Mouse (Mus musculus): Measurements from ENCODE around the gene Rab17. TPM values are rescaled to one million over a fixed set of nuclear protein-coding genes. Genes with fewer than 3 reads are reported as not detected.

Gene Rab17
- polyA plus RNA-seq, 1 experiment from 2014 or later, result not detected

DNA sequence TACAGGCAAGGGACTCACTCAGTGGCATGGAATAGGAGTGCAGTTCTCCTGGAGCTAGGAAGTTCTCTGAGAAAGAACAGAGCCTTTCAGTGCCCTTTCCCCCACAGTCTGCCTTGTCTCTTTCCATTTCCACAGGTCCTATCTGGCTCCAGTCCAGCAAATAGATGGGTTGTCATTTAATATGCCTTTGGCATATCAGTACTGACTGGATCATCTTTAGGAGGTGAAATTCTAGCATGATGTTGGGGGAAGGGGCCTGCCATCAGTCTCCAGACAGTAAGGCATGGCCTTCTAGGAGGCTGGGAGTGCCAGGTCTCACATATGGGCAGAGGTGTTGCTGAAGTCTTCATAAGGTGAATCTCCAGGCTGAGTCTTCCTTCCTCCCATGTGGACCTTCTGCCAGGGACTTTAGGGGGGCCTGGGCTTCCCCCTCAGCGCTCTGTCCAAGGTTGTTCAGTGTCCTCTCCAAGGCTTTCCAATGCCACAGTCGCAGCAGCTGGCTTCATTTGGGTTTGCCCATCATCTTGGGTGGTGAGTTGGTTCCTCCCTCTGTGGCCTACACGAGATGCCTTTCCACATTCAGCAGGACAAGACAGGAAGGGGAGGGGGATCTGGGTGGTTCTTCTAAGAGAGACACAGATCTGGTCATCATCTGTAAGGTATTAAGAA, 32.5 kb upstream of the Rab17 start:
- WGBS (ENCODE audit: missing documents), result 71% methylated on average over 3 of the region's 3 CpGs
- Histone ChIP-seq H3K27ac (no peak overlapping the region), H3K36me3 (ENCODE audit: inconsistent target) (no peaks in the 10 kb centered on the region), H3K4me3 (ENCODE audit: inconsistent target) (no peak overlapping the region), H3K79me2 (ENCODE audit: inconsistent target) (peaks cover 78% of the 10 kb centered on the region)

- peaks cover 69% of the 10 kb centered on the region for H3K79me2 ChIP-seq (ENCODE audit: inconsistent target)
- 98% methylated on average over 3 of the region's 3 CpGs for WGBS (ENCODE audit: missing documents)
- H3K36me3 ChIP-seq (ENCODE audit: inconsistent target), result no peaks in the 10 kb centered on the region
- H3K4me3 ChIP-seq (ENCODE audit: inconsistent target), result no peak overlapping the region
- H3K27ac ChIP-seq, result no peak overlapping the region
Observed at GRCm38 (mm10) chr1:91001101-91001500, 31.6 kb upstream of the Rab17 start.

- peak overlapping the region; percentile 75; the same call in 1 of the 2 replicates for H3K4me3 ChIP-seq (ENCODE audit: inconsistent target)
- no peak overlapping the region for H3K27ac ChIP-seq
- peaks cover 61% of the 10 kb centered on the region for H3K79me2 ChIP-seq (ENCODE audit: inconsistent target)
- H3K36me3 ChIP-seq (ENCODE audit: inconsistent target), result no peaks in the 10 kb centered on the region
- 57% methylated on average over 10 of the region's 10 CpGs for WGBS (ENCODE audit: missing documents)
Observed at GRCm38 (mm10) chr1:90999911-91000601, 30.6 kb upstream of the Rab17 start.

- under 1% methylated on average over 41 of the region's 41 CpGs for WGBS (ENCODE audit: missing documents)
- H3K27ac ChIP-seq, result 0 out of 2 replicates have a peak overlapping the region, but pooled peaks have one; percentile 10
- H3K4me3 ChIP-seq (ENCODE audit: inconsistent target), result peak overlapping the region; percentile 75
- H3K79me2 ChIP-seq (ENCODE audit: inconsistent target), result peaks cover 51% of the 10 kb centered on the region
- H3K36me3 ChIP-seq (ENCODE audit: inconsistent target), result no peaks in the 10 kb centered on the region
Observed at GRCm38 (mm10) chr1:90998891-90999611, 29.6 kb upstream of the Rab17 start.

DNA sequence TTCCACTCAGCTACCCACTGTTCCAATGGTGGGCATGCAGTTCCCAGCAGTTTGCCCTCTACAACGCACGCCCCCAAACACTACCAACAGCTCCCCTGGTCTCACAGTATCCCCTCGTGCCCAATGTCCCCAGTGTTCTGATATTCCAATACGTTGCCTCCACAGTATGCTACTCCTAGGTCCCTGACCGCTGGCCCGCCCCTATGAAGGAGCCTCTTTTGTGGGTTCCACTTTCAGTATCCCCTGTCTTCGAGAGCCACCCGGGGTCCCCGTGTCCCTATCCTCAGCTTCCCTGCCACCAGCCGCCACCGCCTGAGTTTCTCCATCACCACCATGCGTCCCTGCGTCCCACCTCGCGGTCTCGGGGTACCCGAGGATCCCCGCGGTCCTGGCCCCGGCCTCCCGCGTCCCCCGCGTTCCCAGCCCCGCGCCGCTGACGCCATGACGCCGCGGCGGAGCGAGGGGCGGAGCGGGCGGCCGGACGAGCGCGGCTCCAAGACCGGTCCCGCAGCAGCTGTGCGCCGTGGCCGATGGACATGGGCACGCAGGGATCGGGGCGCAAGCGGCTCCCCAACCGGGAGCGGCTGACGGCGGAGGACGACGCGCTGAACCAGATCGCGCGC, 28.9 kb upstream of the Rab17 start, which contains the start of gene Lrrfip1:
Gene Lrrfip1 (plus strand): TSS at position 470 of the 623 bp plus-strand sequence.
- H3K4me3 ChIP-seq (ENCODE audit: inconsistent target), result peak within 1 kb of the TSS; percentile 75
- WGBS (ENCODE audit: missing documents), result 1% methylated on average over 40 of the region's 59 CpGs

GRCm38 (mm10) chr1:90997641-90998040, 28.2 kb upstream of the Rab17 start:
- Histone ChIP-seq H3K27ac (no peak overlapping the region), H3K79me2 (ENCODE audit: inconsistent target) (peaks cover 37% of the 10 kb centered on the region), H3K4me3 (ENCODE audit: inconsistent target) (no peak overlapping the region; the same call in 1 of the 2 replicates), H3K36me3 (ENCODE audit: inconsistent target) (no peaks in the 10 kb centered on the region)
- WGBS (ENCODE audit: missing documents), result 87% methylated on average over 5 of the region's 5 CpGs

More for the DNA sequence above, 28.9 kb upstream of the Rab17 start, which contains the start of gene Lrrfip1:
- H3K79me2 ChIP-seq (ENCODE audit: inconsistent target), result peaks cover 44% of the 10 kb centered on the region
- H3K36me3 ChIP-seq (ENCODE audit: inconsistent target), result no peaks in the 10 kb centered on the region
- peak within 1 kb of the TSS; percentile 31 for H3K27ac ChIP-seq

DNA sequence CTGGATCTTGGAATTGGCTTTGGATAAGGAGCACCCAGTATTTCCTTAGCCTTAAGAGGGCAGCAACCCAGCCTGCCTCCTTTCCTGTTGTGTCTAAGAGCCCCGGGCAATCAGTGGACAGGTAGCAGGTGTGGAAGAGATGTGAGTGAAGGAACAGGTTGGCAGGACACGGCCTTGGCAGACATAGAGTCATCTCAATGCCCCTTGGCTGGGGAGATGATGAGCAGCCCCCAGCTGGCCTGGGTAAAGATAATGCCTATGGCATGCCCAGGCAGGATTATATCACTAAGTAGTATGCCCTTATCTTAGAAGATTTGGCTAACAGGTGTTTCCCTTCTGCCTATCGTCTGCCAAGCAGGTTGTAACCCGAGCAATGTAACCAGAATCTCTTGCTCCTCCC, 27.7 kb upstream of the Rab17 start:
- H3K27ac ChIP-seq, result no peak overlapping the region
- WGBS (ENCODE audit: missing documents), result 81% methylated on average over 4 of the region's 4 CpGs
- H3K79me2 ChIP-seq (ENCODE audit: inconsistent target), result peaks cover 32% of the 10 kb centered on the region
- H3K36me3 ChIP-seq (ENCODE audit: inconsistent target), result no peaks in the 10 kb centered on the region
- no peak overlapping the region for H3K4me3 ChIP-seq (ENCODE audit: inconsistent target)

DNA sequence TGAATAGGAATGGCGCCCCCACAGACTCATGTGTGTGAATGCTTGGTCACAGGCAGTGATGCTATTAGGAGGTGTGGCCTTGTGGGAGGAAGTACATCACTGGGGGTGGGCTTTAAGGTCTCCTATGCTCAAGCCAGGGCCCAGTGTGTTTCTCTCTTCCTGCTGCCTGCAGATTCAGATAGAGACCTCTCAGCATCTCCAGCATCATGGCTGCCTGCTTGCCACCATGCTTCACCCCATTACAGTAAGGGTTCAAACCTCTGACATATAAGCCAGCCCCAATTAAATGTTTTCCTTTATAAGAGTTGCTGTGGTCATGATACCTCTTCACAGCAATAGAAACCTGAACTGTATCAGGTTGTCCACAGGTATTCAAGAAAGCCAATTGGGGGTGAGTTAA, 26.5 kb upstream of the Rab17 start:
- WGBS (ENCODE audit: missing documents), result 93% methylated on average over 1 of the region's 1 CpGs
- no peaks in the 10 kb centered on the region for H3K36me3 ChIP-seq (ENCODE audit: inconsistent target)
- no peak overlapping the region for H3K27ac ChIP-seq
- peaks cover 20% of the 10 kb centered on the region for H3K79me2 ChIP-seq (ENCODE audit: inconsistent target)
- H3K4me3 ChIP-seq (ENCODE audit: inconsistent target), result no peak overlapping the region

GRCm38 (mm10) chr1:90981346-90981745, 11.9 kb upstream of the Rab17 start:
- Histone ChIP-seq H3K27ac (no peak overlapping the region), H3K4me3 (ENCODE audit: inconsistent target) (no peak overlapping the region)
- 93% methylated on average over 3 of the region's 3 CpGs for WGBS (ENCODE audit: missing documents)

GRCm38 (mm10) chr1:90980638-90981330, 11.3 kb upstream of the Rab17 start:
- no peaks in the 10 kb centered on the region for H3K79me2 ChIP-seq (ENCODE audit: inconsistent target)
- no peaks in the 10 kb centered on the region for H3K36me3 ChIP-seq (ENCODE audit: inconsistent target)
- no peak overlapping the region for H3K4me3 ChIP-seq (ENCODE audit: inconsistent target)
- WGBS (ENCODE audit: missing documents), result 91% methylated on average over 10 of the region's 10 CpGs
- no peak overlapping the region for H3K27ac ChIP-seq

More at GRCm38 (mm10) chr1:90981346-90981745, 11.9 kb upstream of the Rab17 start:
- Histone ChIP-seq H3K79me2 (ENCODE audit: inconsistent target) (no peaks in the 10 kb centered on the region), H3K36me3 (ENCODE audit: inconsistent target) (no peaks in the 10 kb centered on the region)

DNA sequence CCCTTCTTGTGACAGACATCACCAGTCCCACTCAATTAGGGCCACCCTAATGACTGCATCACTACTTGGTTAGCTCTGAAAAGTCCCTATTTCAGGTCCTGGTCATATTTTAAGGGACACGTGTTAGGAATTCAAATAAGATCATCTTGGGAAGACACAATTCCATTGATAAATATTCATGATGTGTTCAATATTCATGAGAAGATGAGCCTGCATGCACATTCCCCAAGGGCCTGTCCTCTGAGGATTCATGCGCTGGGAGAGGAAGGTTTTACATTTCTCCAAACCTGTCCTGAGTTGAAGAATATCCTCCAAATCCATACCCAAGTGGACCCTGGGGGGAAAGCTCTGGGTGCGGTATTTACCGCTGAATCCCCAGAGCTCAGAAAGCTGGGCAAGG, 6.5 kb upstream of the Rab17 start:
- H3K27ac ChIP-seq, result peak overlapping the region; percentile 89
- 94% methylated on average over 4 of the region's 4 CpGs for WGBS (ENCODE audit: missing documents)
- no peaks in the 10 kb centered on the region for H3K79me2 ChIP-seq (ENCODE audit: inconsistent target)
- no peaks in the 10 kb centered on the region for H3K36me3 ChIP-seq (ENCODE audit: inconsistent target)
- no peak overlapping the region for H3K4me3 ChIP-seq (ENCODE audit: inconsistent target)

DNA sequence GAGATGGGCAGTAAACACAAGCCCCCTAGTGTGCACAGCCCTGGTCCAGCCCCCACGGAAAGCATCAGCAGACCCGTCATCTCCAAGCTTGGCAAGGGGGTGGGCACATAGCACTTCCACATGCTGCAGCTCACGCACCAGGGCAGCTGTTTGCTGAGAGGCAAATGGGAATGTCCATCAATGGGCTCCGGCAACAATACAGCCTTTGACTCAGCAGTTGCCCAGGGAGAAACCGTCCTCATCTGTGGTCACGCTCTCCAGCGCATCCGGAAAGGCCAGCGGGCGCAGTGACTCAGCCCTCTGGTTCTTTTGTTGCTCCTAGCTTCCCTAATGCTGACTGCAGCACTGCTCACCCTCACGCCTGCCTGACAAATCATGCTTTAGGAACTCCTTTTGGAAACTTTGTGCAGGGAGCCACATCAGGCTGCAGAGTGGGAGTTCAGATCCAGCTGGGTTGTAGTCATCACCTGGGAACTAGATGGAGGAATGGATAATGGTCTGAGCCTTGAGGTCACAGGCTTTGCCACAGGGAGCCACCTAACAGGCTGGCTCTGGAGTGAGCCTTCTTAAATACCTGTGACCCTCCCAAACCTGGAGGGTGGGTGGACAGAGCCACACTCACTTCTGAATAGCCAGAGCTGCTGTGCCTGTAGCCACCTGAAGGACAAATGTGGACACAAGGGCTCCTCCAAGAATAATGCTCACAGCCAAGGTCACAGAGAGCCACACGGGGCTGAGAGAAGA, 5.6 kb upstream of the Rab17 start:
- H3K36me3 ChIP-seq (ENCODE audit: inconsistent target), result no peaks in the 10 kb centered on the region
- WGBS (ENCODE audit: missing documents), result 3% methylated on average over 12 of the region's 12 CpGs
- peak overlapping the region; percentile 89 for H3K27ac ChIP-seq
- H3K4me3 ChIP-seq (ENCODE audit: inconsistent target), result no peak overlapping the region
- no peaks in the 10 kb centered on the region for H3K79me2 ChIP-seq (ENCODE audit: inconsistent target)

DNA sequence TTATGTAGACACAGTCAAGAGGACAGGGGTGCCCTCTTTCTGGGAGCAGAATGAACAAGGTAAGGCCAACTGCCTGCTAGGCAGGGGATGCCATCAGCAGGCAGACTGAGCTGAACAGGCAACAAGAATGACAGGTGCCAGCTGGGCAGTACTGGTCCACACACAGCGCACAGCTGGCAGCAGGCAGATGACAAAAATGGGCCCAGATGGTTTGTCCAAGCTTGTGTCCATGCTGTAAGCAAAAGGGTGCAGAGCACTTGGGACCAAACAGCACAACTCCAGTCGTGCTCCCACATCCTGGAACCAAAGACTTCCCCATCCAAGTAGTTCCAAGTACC, 4.1 kb upstream of the Rab17 start:
- peak overlapping the region; percentile 89 for H3K27ac ChIP-seq
- no peaks in the 10 kb centered on the region for H3K36me3 ChIP-seq (ENCODE audit: inconsistent target)
- no peak overlapping the region for H3K4me3 ChIP-seq (ENCODE audit: inconsistent target)
- no peaks in the 10 kb centered on the region for H3K79me2 ChIP-seq (ENCODE audit: inconsistent target)
- 58% methylated on average over 2 of the region's 2 CpGs for WGBS (ENCODE audit: missing documents)

Data from macrophage (primary cell).